Mouse (Mus musculus): Measurements from ENCODE around the gene Cep170b. TPM values are rescaled to one million over a fixed set of nuclear protein-coding genes. Genes with fewer than 3 reads are reported as not detected.

Gene Cep170b
- total and polyA plus RNA-seq, 2 experiments from 2014 or later = 2.4 to 17.6 TPM

DNA sequence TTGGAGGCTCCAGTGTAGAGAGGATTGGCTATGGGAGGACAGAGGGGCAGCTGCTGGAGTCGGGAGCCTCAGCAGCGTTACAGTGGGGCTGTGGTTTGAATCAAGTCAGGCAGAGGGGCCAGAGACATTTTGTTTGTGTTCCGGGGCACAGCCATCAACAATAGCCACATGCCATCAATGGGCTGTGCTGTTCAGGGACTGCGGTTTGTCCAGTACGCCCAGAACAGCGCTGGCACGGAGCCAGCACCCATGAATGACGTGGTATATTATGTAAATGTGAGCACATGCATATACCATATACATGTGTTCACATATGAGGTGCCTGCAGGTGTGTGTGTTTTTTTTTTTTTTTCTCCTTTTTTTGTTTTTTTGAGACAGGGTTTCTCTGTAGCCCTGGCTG, 7.5 kb downstream of the Cep170b start:
- Histone ChIP-seq H3K4me3 (ENCODE audit: low read depth, low read length) (no peak overlapping the region), H3K27ac (ENCODE audit: low read depth) (no peak overlapping the region), H3K27me3 (ENCODE audit: control insufficient read depth, insufficient read depth, low read length) (no peaks in the 10 kb centered on the region), H3K36me3 (replicated peaks; ENCODE audit: control insufficient read depth, insufficient read depth, low read length) (no peaks in the 10 kb centered on the region; the same call in 1 of the 2 replicates), H3K9me3 (replicated peaks; ENCODE audit: control insufficient read depth, low read length) (no peaks in the 10 kb centered on the region), H3K4me2 (ENCODE audit: low read depth, low read length) (no peak overlapping the region), H3K9ac (replicated peaks; ENCODE audit: low read depth, low read length) (no peak overlapping the region), H3K4me1 (ENCODE audit: control insufficient read depth, insufficient read depth) (no peaks in the 10 kb centered on the region)
- DNase-seq (ENCODE audit: low spot score) (no peak), ATAC-seq (ENCODE audit: insufficient read depth, low read depth) (no peak)
- no peak for TF ChIP-seq CTCF (IDR thresholded peaks at IDR 0.05; ENCODE audit: low read depth)
- no peak for TF ChIP-seq EP300 (IDR thresholded peaks at IDR 0.05; ENCODE audit: low read depth)
- WGBS = 69% methylated on average over 8 of the region's 8 CpGs

GRCm38 (mm10) chr12:112730808-112731207, 10.6 kb downstream of the Cep170b start:
- H3K4me1 ChIP-seq (ENCODE audit: control insufficient read depth, insufficient read depth) = no peaks in the 10 kb centered on the region
- H3K27ac ChIP-seq (ENCODE audit: low read depth) = no peak overlapping the region
- WGBS = 78% methylated on average over 14 of the region's 14 CpGs
- no peak for DNase-seq (ENCODE audit: low spot score)
- no peak overlapping the region for H3K4me3 ChIP-seq (ENCODE audit: low read depth, low read length)
- TF ChIP-seq EP300 (IDR thresholded peaks at IDR 0.05; ENCODE audit: low read depth) (no peak), CTCF (IDR thresholded peaks at IDR 0.05; ENCODE audit: low read depth) (no peak)
- no peak overlapping the region for H3K9ac ChIP-seq (replicated peaks; ENCODE audit: low read depth, low read length)
- peaks cover 9% of the 10 kb centered on the region for H3K36me3 ChIP-seq (replicated peaks; ENCODE audit: control insufficient read depth, insufficient read depth, low read length)
- no peak overlapping the region for H3K4me2 ChIP-seq (ENCODE audit: low read depth, low read length)
- ATAC-seq (ENCODE audit: insufficient read depth, low read depth) = no peak
- H3K27me3 ChIP-seq (ENCODE audit: control insufficient read depth, insufficient read depth, low read length) = no peaks in the 10 kb centered on the region
- no peaks in the 10 kb centered on the region for H3K9me3 ChIP-seq (replicated peaks; ENCODE audit: control insufficient read depth, low read length)

DNA sequence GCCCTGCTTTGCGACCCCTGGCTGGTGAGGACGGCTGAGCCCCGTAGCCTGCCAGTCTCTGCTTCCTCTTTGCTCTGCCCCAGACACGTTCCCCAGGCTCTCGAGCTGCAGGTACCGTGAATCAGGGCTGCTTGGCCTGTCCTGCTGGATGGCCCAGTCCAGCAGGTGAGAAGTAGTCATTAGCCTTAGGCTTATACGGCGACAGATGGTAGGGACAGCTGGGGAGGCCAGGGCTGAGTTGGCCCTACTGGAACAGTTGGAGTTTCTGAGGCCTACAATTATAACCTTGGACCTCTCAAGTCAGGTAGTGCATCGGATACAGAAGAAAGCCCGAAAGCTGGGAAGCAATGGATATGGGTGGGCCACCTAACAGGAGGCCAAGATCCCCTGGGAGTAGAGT, 12.3 kb downstream of the Cep170b start:
- Histone ChIP-seq H3K4me2 (ENCODE audit: low read depth, low read length) (no peak overlapping the region), H3K4me1 (ENCODE audit: control insufficient read depth, insufficient read depth) (no peaks in the 10 kb centered on the region), H3K27me3 (ENCODE audit: control insufficient read depth, insufficient read depth, low read length) (no peaks in the 10 kb centered on the region), H3K4me3 (ENCODE audit: low read depth, low read length) (no peak overlapping the region), H3K9me3 (replicated peaks; ENCODE audit: control insufficient read depth, low read length) (no peaks in the 10 kb centered on the region), H3K27ac (ENCODE audit: low read depth) (no peak overlapping the region), H3K9ac (replicated peaks; ENCODE audit: low read depth, low read length) (no peak overlapping the region), H3K36me3 (replicated peaks; ENCODE audit: control insufficient read depth, insufficient read depth, low read length) (peaks cover 21% of the 10 kb centered on the region)
- DNase-seq (ENCODE audit: low spot score) (no peak), ATAC-seq (ENCODE audit: insufficient read depth, low read depth) (no peak)
- WGBS = 86% methylated on average over 10 of the region's 10 CpGs
- no peak for TF ChIP-seq EP300 (IDR thresholded peaks at IDR 0.05; ENCODE audit: low read depth)
- no peak for TF ChIP-seq CTCF (IDR thresholded peaks at IDR 0.05; ENCODE audit: low read depth)

- WGBS = 67% methylated on average over 2 of the region's 2 CpGs
- TF ChIP-seq EP300 (IDR thresholded peaks at IDR 0.05; ENCODE audit: low read depth) = no peak
- TF ChIP-seq CTCF (IDR thresholded peaks at IDR 0.05; ENCODE audit: low read depth) = no peak
- Histone ChIP-seq H3K9me3 (replicated peaks; ENCODE audit: control insufficient read depth, low read length) (no peaks in the 10 kb centered on the region), H3K27ac (ENCODE audit: low read depth) (no peak overlapping the region), H3K36me3 (replicated peaks; ENCODE audit: control insufficient read depth, insufficient read depth, low read length) (peaks cover 25% of the 10 kb centered on the region), H3K4me3 (ENCODE audit: low read depth, low read length) (no peak overlapping the region), H3K4me1 (ENCODE audit: control insufficient read depth, insufficient read depth) (no peaks in the 10 kb centered on the region), H3K9ac (replicated peaks; ENCODE audit: low read depth, low read length) (no peak overlapping the region), H3K4me2 (ENCODE audit: low read depth, low read length) (no peak overlapping the region), H3K27me3 (ENCODE audit: control insufficient read depth, insufficient read depth, low read length) (no peaks in the 10 kb centered on the region)
- DNase-seq (ENCODE audit: low spot score) (no peak), ATAC-seq (ENCODE audit: insufficient read depth, low read depth) (no peak)
Measured at GRCm38 (mm10) chr12:112734108-112734820, 14.0 kb downstream of the Cep170b start.

GRCm38 (mm10) chr12:112734881-112735655, 14.8 kb downstream of the Cep170b start:
- Histone ChIP-seq H3K4me3 (ENCODE audit: low read depth, low read length) (no peak overlapping the region), H3K27me3 (ENCODE audit: control insufficient read depth, insufficient read depth, low read length) (no peaks in the 10 kb centered on the region), H3K27ac (ENCODE audit: low read depth) (no peak overlapping the region), H3K36me3 (replicated peaks; ENCODE audit: control insufficient read depth, insufficient read depth, low read length) (peaks cover 25% of the 10 kb centered on the region), H3K4me1 (ENCODE audit: control insufficient read depth, insufficient read depth) (no peaks in the 10 kb centered on the region), H3K4me2 (ENCODE audit: low read depth, low read length) (no peak overlapping the region), H3K9me3 (replicated peaks; ENCODE audit: control insufficient read depth, low read length) (no peaks in the 10 kb centered on the region), H3K9ac (replicated peaks; ENCODE audit: low read depth, low read length) (no peak overlapping the region)
- no peak for DNase-seq (ENCODE audit: low spot score)
- TF ChIP-seq EP300 (IDR thresholded peaks at IDR 0.05; ENCODE audit: low read depth) (no peak), CTCF (IDR thresholded peaks at IDR 0.05; ENCODE audit: low read depth) (no peak)
- no peak for ATAC-seq (ENCODE audit: insufficient read depth, low read depth)
- WGBS = 87% methylated on average over 19 of the region's 19 CpGs

All from heart, postnatal 0 days (tissue).